Mouse (Mus musculus): ENCODE measurements at regions not wholly inside any gene's neighbourhood (a gene's known extent, or its start where the extent isn't known, plus 50 kb on each side); places are given as distances from the start of the nearest gene placed in this dataset.

- no peak for TF ChIP-seq EP300 (optimal IDR thresholded peaks at IDR 0.05)
- no peak for TF ChIP-seq CTCF (IDR thresholded peaks at IDR 0.05; ENCODE audit: low read depth)
Measured at GRCm38 (mm10) chr11:24340677-24341076, 262.8 kb downstream of the Bcl11a start.

Measured in stomach, postnatal 0 days (tissue).